Mouse (Mus musculus) MEL (cell line): ENCODE data around the gene Btnl10. TPM values are rescaled to one million over a fixed set of nuclear protein-coding genes. Genes with fewer than 3 reads are reported as not detected.

Experiments
- DNase-seq: peaks from one replicate; pipeline ENCODE4 v3.0.0; 2011; ENCODE audit warnings: low read depth, low spot score
- H3K27ac ChIP-seq: 2 replicates; pipeline ENCODE4 v1.5.1; 2012; ENCODE audit warnings: low read depth, mild to moderate bottlenecking, control low read depth, low read length, moderate library complexity; ENCODE audit not compliant: control insufficient read depth
- H3K27me3 ChIP-seq, 2 experiments: fragments of 150-350 bp in 1 of 2; sonication (generic) in 1 of 2; 2 replicates each; pipeline ENCODE4 v1.6.1; 2012; ENCODE audit warnings: low read length in 2 of 2, mild to moderate bottlenecking in 2 of 2, improper control_type of control experiment in 1 of 2, moderate library complexity in 1 of 2; ENCODE audit not compliant: insufficient read depth in 2 of 2, control insufficient read depth in 1 of 2
- H3K36me3 ChIP-seq, 2 experiments: 2 replicates each; pipeline ENCODE4 v1.6.1; 2012 to 2014; ENCODE audit warnings: low read length in 2 of 2, improper control_type of control experiment in 1 of 2, inconsistent platforms in 1 of 2, mild to moderate bottlenecking in 1 of 2; ENCODE audit not compliant: insufficient read depth in 2 of 2, control insufficient read depth in 1 of 2
- H3K4me1 ChIP-seq, 2 experiments: fragments of 150-350 bp in 1 of 2; sonication (generic) in 1 of 2; 2 replicates each; pipeline ENCODE4 v1.6.1; 2012; ENCODE audit warnings: low read length in 2 of 2, improper control_type of control experiment in 1 of 2, mild to moderate bottlenecking in 1 of 2; ENCODE audit not compliant: insufficient read depth in 2 of 2, control insufficient read depth in 1 of 2
- H3K4me3 ChIP-seq, 2 experiments: fragments of 150-350 bp in 1 of 2; sonication (generic) in 1 of 2; 2 replicates each; pipeline ENCODE4 v1.5.1; 2012; ENCODE audit warnings: low read depth in 2 of 2, low read length in 2 of 2, mild to moderate bottlenecking in 2 of 2, moderate library complexity in 2 of 2, control low read depth in 1 of 2, improper control_type of control experiment in 1 of 2; ENCODE audit not compliant: control insufficient read depth in 1 of 2, insufficient read depth in 1 of 2
- H3K79me2 ChIP-seq: 2 replicates; pipeline ENCODE4 v1.6.1; 2012; ENCODE audit warnings: mild to moderate bottlenecking, low read length, moderate library complexity; ENCODE audit not compliant: control insufficient read depth, poor library complexity, insufficient read depth
- H3K9ac ChIP-seq: 2 replicates; pipeline ENCODE4 v1.6.1; 2012; ENCODE audit warnings: low read depth, mild to moderate bottlenecking, control low read depth, low read length, moderate library complexity; ENCODE audit not compliant: control insufficient read depth, poor library complexity, severe bottlenecking
- H3K9me3 ChIP-seq: fragments of 150-350 bp; sonication (generic); replicated peaks from 2 replicates; pipeline ENCODE4 v1.6.1; 2012; ENCODE audit warnings: mild to moderate bottlenecking, low read length, improper control_type of control experiment, moderate library complexity; ENCODE audit not compliant: insufficient read depth
- BHLHE40 ChIP-seq: IDR thresholded peaks from 2 replicates; pipeline ENCODE4 v1.6.1; 2012; ENCODE audit warnings: low read depth, mild to moderate bottlenecking, inconsistent platforms, low read length, improper control_type of control experiment, borderline replicate concordance
- CHD1 ChIP-seq: IDR thresholded peaks from 2 replicates; pipeline ENCODE4 v1.6.1; 2012; ENCODE audit warnings: low read depth, mild to moderate bottlenecking, inconsistent platforms, low read length, improper control_type of control experiment
- CHD2 ChIP-seq: IDR thresholded peaks from 2 replicates; pipeline ENCODE4 v1.6.1; 2011; ENCODE audit warnings: low read length, improper control_type of control experiment
- CTCF ChIP-seq, 3 experiments: IDR thresholded peaks in 2 of 3; conservative IDR thresholded peaks in 1 of 3; 2 replicates each; pipeline ENCODE4 v1.5.1; 2011 to 2012; ENCODE audit warnings: low read length in 3 of 3, low read depth in 2 of 3, mild to moderate bottlenecking in 2 of 3, improper control_type of control experiment in 1 of 3, inconsistent platforms in 1 of 3, mixed read lengths in 1 of 3, moderate library complexity in 1 of 3; ENCODE audit not compliant: control insufficient read depth in 1 of 3, insufficient read depth in 1 of 3, poor library complexity in 1 of 3, severe bottlenecking in 1 of 3
- E2F4 ChIP-seq: IDR thresholded peaks from 2 replicates; pipeline ENCODE4 v1.6.1; 2011; ENCODE audit warnings: low read depth, low read length, improper control_type of control experiment, borderline replicate concordance
- EP300 ChIP-seq, 2 experiments: IDR thresholded peaks; 2 replicates each; pipeline ENCODE4 v1.6.1; 2011; ENCODE audit warnings: improper control_type of control experiment in 2 of 2, low read length in 2 of 2, low read depth in 1 of 2, mild to moderate bottlenecking in 1 of 2
- GATA1 ChIP-seq: IDR thresholded peaks from 2 replicates; pipeline ENCODE4 v1.6.1; 2011; ENCODE audit warnings: low read depth, low read length, improper control_type of control experiment
- JUND ChIP-seq: IDR thresholded peaks from 2 replicates; pipeline ENCODE4 v1.6.1; 2011; ENCODE audit warnings: low read depth, mild to moderate bottlenecking, improper control_type of control experiment, low read length
- KAT2A ChIP-seq: conservative IDR thresholded peaks from 2 replicates; pipeline ENCODE4 v1.6.1; 2012; ENCODE audit warnings: low read depth, low read length, improper control_type of control experiment, inconsistent platforms
- MAZ ChIP-seq: IDR thresholded peaks from 2 replicates; pipeline ENCODE4 v1.6.1; 2012; ENCODE audit warnings: low read depth, mild to moderate bottlenecking, inconsistent platforms, low read length, improper control_type of control experiment
- MXI1 ChIP-seq: IDR thresholded peaks from 2 replicates; pipeline ENCODE4 v1.6.1; 2011; ENCODE audit warnings: mild to moderate bottlenecking, low read depth, low read length, improper control_type of control experiment
- MYB ChIP-seq: IDR thresholded peaks from 2 replicates; pipeline ENCODE4 v1.6.1; 2011; ENCODE audit warnings: mild to moderate bottlenecking, low read depth, low read length, improper control_type of control experiment
- NELFE ChIP-seq: IDR thresholded peaks from 2 replicates; pipeline ENCODE4 v1.6.1; 2011; ENCODE audit warnings: low read depth, low read length, improper control_type of control experiment
- POLR2AphosphoS5 ChIP-seq: IDR thresholded peaks from 2 replicates; pipeline ENCODE4 v1.6.1; 2012; ENCODE audit warnings: low read depth, borderline replicate concordance, mild to moderate bottlenecking, inconsistent platforms, low read length, moderate library complexity, mixed read lengths
- RAD21 ChIP-seq: IDR thresholded peaks from 2 replicates; pipeline ENCODE4 v1.6.1; 2011; ENCODE audit warnings: mild to moderate bottlenecking, low read depth, low read length, improper control_type of control experiment
- RCOR1 ChIP-seq: IDR thresholded peaks from 2 replicates; pipeline ENCODE4 v1.6.1; 2012; ENCODE audit warnings: low read depth, mild to moderate bottlenecking, inconsistent platforms, low read length, improper control_type of control experiment
- SMC3 ChIP-seq: IDR thresholded peaks from 2 replicates; pipeline ENCODE4 v1.6.1; 2011; ENCODE audit warnings: low read depth, low read length, improper control_type of control experiment
- TBP ChIP-seq: IDR thresholded peaks from 2 replicates; pipeline ENCODE4 v1.8.0; 2011; ENCODE audit warnings: low read depth, low read length, improper control_type of control experiment
- UBTF ChIP-seq: IDR thresholded peaks from 2 replicates; pipeline ENCODE4 v1.6.1; 2012; ENCODE audit warnings: low read depth, mild to moderate bottlenecking, inconsistent platforms, low read length, improper control_type of control experiment, moderate library complexity, borderline replicate concordance; ENCODE audit not compliant: insufficient read depth
- USF1 ChIP-seq: IDR thresholded peaks from 2 replicates; pipeline ENCODE4 v1.6.1; 2014; ENCODE audit warnings: low read depth, mild to moderate bottlenecking, inconsistent platforms, low read length, improper control_type of control experiment, moderate library complexity
- USF2 ChIP-seq, 2 experiments: IDR thresholded peaks; 2 replicates each; pipeline ENCODE4 v1.6.1; 2011 to 2012; ENCODE audit warnings: improper control_type of control experiment in 2 of 2, low read length in 2 of 2, borderline replicate concordance in 1 of 2, inconsistent platforms in 1 of 2, low read depth in 1 of 2, mild to moderate bottlenecking in 1 of 2; ENCODE audit not compliant: insufficient read depth in 1 of 2
- ZC3H11A ChIP-seq: IDR thresholded peaks from 2 replicates; pipeline ENCODE4 v1.6.1; 2012; ENCODE audit warnings: low read depth, mild to moderate bottlenecking, inconsistent platforms, low read length, improper control_type of control experiment
- ZKSCAN1 ChIP-seq: IDR thresholded peaks from 2 replicates; pipeline ENCODE4 v1.6.1; 2012; ENCODE audit warnings: low read depth, mild to moderate bottlenecking, inconsistent platforms, low read length, improper control_type of control experiment, moderate library complexity
- ZMIZ1 ChIP-seq: IDR thresholded peaks from 2 replicates; pipeline ENCODE4 v1.6.1; 2012; ENCODE audit warnings: low read depth, mild to moderate bottlenecking, inconsistent platforms, low read length, improper control_type of control experiment, moderate library complexity
- ZNF384 ChIP-seq: IDR thresholded peaks from 2 replicates; pipeline ENCODE4 v1.6.1; 2012; ENCODE audit warnings: low read depth, mild to moderate bottlenecking, inconsistent platforms, low read length, improper control_type of control experiment
- polyA plus RNA-seq, 2 experiments: library from polyadenylated mRNA; stranded (reverse) in 1 of 2; unstranded in 1 of 2; fragments of >175 nt in 1 of 2; fragments of >200 nt in 1 of 2; gene quantifications; 2 replicates each; pipeline versions ENCODE4 v1.2.1 to v1.2.4; 2012; ENCODE audit warnings: low replicate concordance in 2 of 2, low read depth in 1 of 2; ENCODE audit not compliant: insufficient read length in 2 of 2, insufficient read depth in 1 of 2, missing spikeins in 1 of 2
- total RNA-seq: library from RNA; depleted of rRNA; stranded (reverse); fragments of 300-350 nt; gene quantifications from 2 replicates; pipeline ENCODE4 v1.2.3, GENCODE M21; 2012

Btnl10 gene
- total and polyA plus RNA-seq, 3 experiments, result 0.92 to 1.7 TPM; not detected in 1

DNA sequence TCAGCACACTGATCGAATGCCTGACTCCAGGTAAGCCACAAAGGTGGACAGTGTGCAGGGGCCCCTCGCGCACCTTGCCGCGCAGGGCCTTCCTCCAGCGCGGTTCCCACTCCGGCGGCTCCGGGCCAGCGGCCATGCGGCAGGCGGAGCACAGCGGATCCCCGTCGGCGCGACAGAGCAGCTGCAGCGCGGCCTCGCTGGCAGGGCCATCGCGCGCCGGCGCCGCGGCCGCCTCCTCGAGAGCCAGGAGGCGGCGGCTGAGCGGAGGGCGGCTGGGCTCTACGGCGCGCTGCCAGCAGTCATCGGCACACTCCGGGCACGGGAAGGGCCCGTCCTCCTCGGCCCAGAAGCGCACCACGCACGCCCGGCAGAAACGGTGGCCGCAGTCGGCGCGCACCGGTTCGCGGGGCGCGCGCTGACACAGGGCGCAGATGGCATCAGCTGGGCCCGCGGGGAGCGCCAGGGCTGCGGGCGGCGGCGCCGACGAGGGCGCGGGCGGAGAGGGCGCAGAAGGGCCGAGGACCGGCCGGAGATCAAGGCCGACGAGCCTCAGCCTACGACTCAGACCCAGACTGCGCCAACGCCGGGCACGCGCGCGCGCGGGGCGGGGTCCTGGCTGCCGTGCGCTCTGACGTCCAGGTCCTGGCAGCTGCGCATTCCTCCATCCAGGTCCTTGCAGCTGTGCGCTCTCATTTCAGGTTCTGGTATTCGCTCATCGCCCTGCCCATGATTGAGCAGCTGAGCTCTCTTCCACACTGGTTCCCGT lies 20.8 kb downstream of the Btnl10 start, which contains the start of gene Rnf187 (continued):
- no peak for TF ChIP-seq ZC3H11A
- TF ChIP-seq EP300 (IDR thresholded peaks at IDR 0.05; ENCODE audit: low read depth in 1 of 2, low read length in 2 of 2), result no peak
- TF ChIP-seq CHD1, result no peak
- no peak for TF ChIP-seq JUND
- TF ChIP-seq ZMIZ1, result peak; percentile 90
- TF ChIP-seq BHLHE40, result no peak; the same call in 1 of the 2 replicates
- TF ChIP-seq KAT2A, result no peak; the same call in 1 of the 2 replicates
- no peak for TF ChIP-seq POLR2AphosphoS5
- no peak for TF ChIP-seq SMC3
- peak; percentile 62 for TF ChIP-seq MXI1
- TF ChIP-seq RAD21, result no peak
- peak; percentile 31; the same call in 1 of the 2 replicates for TF ChIP-seq MAZ
- peak; percentile 79 for TF ChIP-seq TBP
- no peak for TF ChIP-seq USF2 (IDR thresholded peaks at IDR 0.05; ENCODE audit: borderline replicate concordance in 1 of 2, insufficient read depth in 1 of 2, low read depth in 1 of 2, low read length in 2 of 2)
- no peak for TF ChIP-seq USF1
- no peak for TF ChIP-seq MYB
- TF ChIP-seq UBTF, result no peak
- TF ChIP-seq RCOR1, result no peak
- TF ChIP-seq ZKSCAN1, result no peak
- TF ChIP-seq NELFE, result peak; percentile 97
- TF ChIP-seq CHD2, result no peak
- TF ChIP-seq CTCF (IDR thresholded peaks at IDR 0.05 in 2 of 3, conservative IDR thresholded peaks at IDR 0.05 in 1 of 3; ENCODE audit: control insufficient read depth in 1 of 3, insufficient read depth in 1 of 3, low read depth in 2 of 3, low read length in 3 of 3, poor library complexity in 1 of 3, severe bottlenecking in 1 of 3), result no peak
- no peak for TF ChIP-seq ZNF384

DNA sequence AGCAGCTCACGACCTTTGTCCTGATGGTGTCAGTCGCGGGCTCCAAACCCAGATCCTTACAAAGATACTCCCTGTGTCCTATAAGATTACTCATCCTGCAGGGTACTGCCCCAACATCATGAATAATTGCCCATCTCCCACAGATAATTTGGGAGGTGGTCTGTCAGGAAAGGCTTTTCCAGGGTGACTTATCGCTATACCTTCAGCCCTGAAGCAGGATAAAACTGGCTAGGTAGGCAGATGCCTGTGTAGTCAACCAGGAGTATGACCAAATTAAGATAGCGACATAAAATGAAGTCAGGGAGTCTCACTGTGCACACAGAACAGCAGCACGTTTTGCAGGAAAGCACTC lies 21.4 kb downstream of the Btnl10 start:
- no peak for DNase-seq
- Histone ChIP-seq H3K36me3 (peaks cover 3 to 8% of the 10 kb centered on the region in 2 experiments), H3K9me3 (no peaks in the 10 kb centered on the region), H3K27me3 (peaks cover 0 to under 1% of the 10 kb centered on the region in 2 experiments; a peak in 2 of 4 replicates), H3K4me1 (peaks cover 2 to 16% of the 10 kb centered on the region in 2 experiments; a peak in 3 of 4 replicates), H3K27ac (no peak overlapping the region), H3K79me2 (peaks cover 17% of the 10 kb centered on the region), H3K9ac (peak overlapping the region; percentile 37; the same call in 1 of the 2 replicates), H3K4me3 (peak overlapping the region in 1 of 2 experiments; percentile 46; a peak in 2 of 4 replicates)
- 0 out of 2 replicates have a peak, but pooled peaks have one; percentile 0 for TF ChIP-seq GATA1
- no peak for TF ChIP-seq E2F4
